Mouse (Mus musculus) MEL (cell line): Measurements from ENCODE around the gene Naa80. TPM values are rescaled to one million over a fixed set of nuclear protein-coding genes. Genes with fewer than 3 reads are reported as not detected.

ENCODE experiments used
- DNase-seq: peaks from one replicate; pipeline ENCODE4 v3.0.0; 2011; ENCODE audit warnings: low read depth, low spot score
- H3K27ac ChIP-seq: 2 replicates; pipeline ENCODE4 v1.5.1; 2012; ENCODE audit warnings: low read depth, mild to moderate bottlenecking, control low read depth, low read length, moderate library complexity; ENCODE audit not compliant: control insufficient read depth
- H3K27me3 ChIP-seq, 2 experiments: fragments of 150-350 bp in 1 of 2; sonication (generic) in 1 of 2; 2 replicates each; pipeline ENCODE4 v1.6.1; 2012; ENCODE audit warnings: low read length in 2 of 2, mild to moderate bottlenecking in 2 of 2, improper control_type of control experiment in 1 of 2, moderate library complexity in 1 of 2; ENCODE audit not compliant: insufficient read depth in 2 of 2, control insufficient read depth in 1 of 2
- H3K36me3 ChIP-seq, 2 experiments: 2 replicates each; pipeline ENCODE4 v1.6.1; 2012 to 2014; ENCODE audit warnings: low read length in 2 of 2, improper control_type of control experiment in 1 of 2, inconsistent platforms in 1 of 2, mild to moderate bottlenecking in 1 of 2; ENCODE audit not compliant: insufficient read depth in 2 of 2, control insufficient read depth in 1 of 2
- H3K4me1 ChIP-seq, 2 experiments: fragments of 150-350 bp in 1 of 2; sonication (generic) in 1 of 2; 2 replicates each; pipeline ENCODE4 v1.6.1; 2012; ENCODE audit warnings: low read length in 2 of 2, improper control_type of control experiment in 1 of 2, mild to moderate bottlenecking in 1 of 2; ENCODE audit not compliant: insufficient read depth in 2 of 2, control insufficient read depth in 1 of 2
- H3K4me3 ChIP-seq, 2 experiments: fragments of 150-350 bp in 1 of 2; sonication (generic) in 1 of 2; 2 replicates each; pipeline ENCODE4 v1.5.1; 2012; ENCODE audit warnings: low read depth in 2 of 2, low read length in 2 of 2, mild to moderate bottlenecking in 2 of 2, moderate library complexity in 2 of 2, control low read depth in 1 of 2, improper control_type of control experiment in 1 of 2; ENCODE audit not compliant: control insufficient read depth in 1 of 2, insufficient read depth in 1 of 2
- H3K79me2 ChIP-seq: 2 replicates; pipeline ENCODE4 v1.6.1; 2012; ENCODE audit warnings: mild to moderate bottlenecking, low read length, moderate library complexity; ENCODE audit not compliant: control insufficient read depth, poor library complexity, insufficient read depth
- H3K9ac ChIP-seq: 2 replicates; pipeline ENCODE4 v1.6.1; 2012; ENCODE audit warnings: low read depth, mild to moderate bottlenecking, control low read depth, low read length, moderate library complexity; ENCODE audit not compliant: control insufficient read depth, poor library complexity, severe bottlenecking
- H3K9me3 ChIP-seq: fragments of 150-350 bp; sonication (generic); replicated peaks from 2 replicates; pipeline ENCODE4 v1.6.1; 2012; ENCODE audit warnings: mild to moderate bottlenecking, low read length, improper control_type of control experiment, moderate library complexity; ENCODE audit not compliant: insufficient read depth
- CHD2 ChIP-seq: IDR thresholded peaks from 2 replicates; pipeline ENCODE4 v1.6.1; 2011; ENCODE audit warnings: low read length, improper control_type of control experiment
- ETS1 ChIP-seq: IDR thresholded peaks from 2 replicates; pipeline ENCODE4 v1.6.1; 2012; ENCODE audit warnings: low read depth, mild to moderate bottlenecking, inconsistent platforms, low read length, improper control_type of control experiment, moderate library complexity
- JUND ChIP-seq: IDR thresholded peaks from 2 replicates; pipeline ENCODE4 v1.6.1; 2011; ENCODE audit warnings: low read depth, mild to moderate bottlenecking, improper control_type of control experiment, low read length
- MAFK ChIP-seq: IDR thresholded peaks from 2 replicates; pipeline ENCODE4 v1.6.1; 2011; ENCODE audit warnings: low read depth, mild to moderate bottlenecking, low read length, improper control_type of control experiment, borderline replicate concordance
- MAX ChIP-seq: IDR thresholded peaks from 2 replicates; pipeline ENCODE4 v1.6.1; 2011; ENCODE audit warnings: low read length, improper control_type of control experiment
- MEF2A ChIP-seq: IDR thresholded peaks from 2 replicates; pipeline ENCODE4 v1.6.1; 2014; ENCODE audit warnings: low read depth, mild to moderate bottlenecking, inconsistent platforms, low read length, improper control_type of control experiment; ENCODE audit not compliant: poor library complexity, insufficient replicate concordance, severe bottlenecking; ENCODE audit errors: extremely low read depth
- MXI1 ChIP-seq: IDR thresholded peaks from 2 replicates; pipeline ENCODE4 v1.6.1; 2011; ENCODE audit warnings: mild to moderate bottlenecking, low read depth, low read length, improper control_type of control experiment
- MYC ChIP-seq: IDR thresholded peaks from 2 replicates; pipeline ENCODE4 v1.6.1; 2011; ENCODE audit warnings: low read depth, mild to moderate bottlenecking, low read length, improper control_type of control experiment, moderate library complexity
- NELFE ChIP-seq: IDR thresholded peaks from 2 replicates; pipeline ENCODE4 v1.6.1; 2011; ENCODE audit warnings: low read depth, low read length, improper control_type of control experiment
- NRF1 ChIP-seq: IDR thresholded peaks from 2 replicates; pipeline ENCODE4 v1.6.1; 2014; ENCODE audit warnings: low read depth, mild to moderate bottlenecking, inconsistent platforms, low read length, improper control_type of control experiment, moderate library complexity; ENCODE audit not compliant: poor library complexity, insufficient read depth, severe bottlenecking
- POLR2AphosphoS2 ChIP-seq: IDR thresholded peaks from 2 replicates; pipeline ENCODE4 v1.6.1; 2011; ENCODE audit warnings: low read length, improper control_type of control experiment
- POLR2AphosphoS5 ChIP-seq: IDR thresholded peaks from 2 replicates; pipeline ENCODE4 v1.6.1; 2012; ENCODE audit warnings: low read depth, borderline replicate concordance, mild to moderate bottlenecking, inconsistent platforms, low read length, moderate library complexity, mixed read lengths
- SIN3A ChIP-seq: IDR thresholded peaks from 2 replicates; pipeline ENCODE4 v1.6.1; 2012; ENCODE audit warnings: low read length, improper control_type of control experiment, inconsistent platforms
- SMC3 ChIP-seq: IDR thresholded peaks from 2 replicates; pipeline ENCODE4 v1.6.1; 2011; ENCODE audit warnings: low read depth, low read length, improper control_type of control experiment
- TAL1 ChIP-seq: IDR thresholded peaks from 2 replicates; pipeline ENCODE4 v1.6.1; 2012; ENCODE audit warnings: mild to moderate bottlenecking, inconsistent platforms, low read length, moderate library complexity, mixed read lengths
- TCF12 ChIP-seq: IDR thresholded peaks from 2 replicates; pipeline ENCODE4 v1.6.1; 2014; ENCODE audit warnings: low read depth, mild to moderate bottlenecking, inconsistent platforms, low read length, improper control_type of control experiment, moderate library complexity
- UBTF ChIP-seq: IDR thresholded peaks from 2 replicates; pipeline ENCODE4 v1.6.1; 2012; ENCODE audit warnings: low read depth, mild to moderate bottlenecking, inconsistent platforms, low read length, improper control_type of control experiment, moderate library complexity, borderline replicate concordance; ENCODE audit not compliant: insufficient read depth
- USF2 ChIP-seq, 2 experiments: IDR thresholded peaks; 2 replicates each; pipeline ENCODE4 v1.6.1; 2011 to 2012; ENCODE audit warnings: improper control_type of control experiment in 2 of 2, low read length in 2 of 2, borderline replicate concordance in 1 of 2, inconsistent platforms in 1 of 2, low read depth in 1 of 2, mild to moderate bottlenecking in 1 of 2; ENCODE audit not compliant: insufficient read depth in 1 of 2
- ZC3H11A ChIP-seq: IDR thresholded peaks from 2 replicates; pipeline ENCODE4 v1.6.1; 2012; ENCODE audit warnings: low read depth, mild to moderate bottlenecking, inconsistent platforms, low read length, improper control_type of control experiment
- ZKSCAN1 ChIP-seq: IDR thresholded peaks from 2 replicates; pipeline ENCODE4 v1.6.1; 2012; ENCODE audit warnings: low read depth, mild to moderate bottlenecking, inconsistent platforms, low read length, improper control_type of control experiment, moderate library complexity
- ZMIZ1 ChIP-seq: IDR thresholded peaks from 2 replicates; pipeline ENCODE4 v1.6.1; 2012; ENCODE audit warnings: low read depth, mild to moderate bottlenecking, inconsistent platforms, low read length, improper control_type of control experiment, moderate library complexity
- polyA plus RNA-seq, 2 experiments: library from polyadenylated mRNA; stranded (reverse) in 1 of 2; unstranded in 1 of 2; fragments of >175 nt in 1 of 2; fragments of >200 nt in 1 of 2; gene quantifications; 2 replicates each; pipeline versions ENCODE4 v1.2.1 to v1.2.4; 2012; ENCODE audit warnings: low replicate concordance in 2 of 2, low read depth in 1 of 2; ENCODE audit not compliant: insufficient read length in 2 of 2, insufficient read depth in 1 of 2, missing spikeins in 1 of 2
- total RNA-seq: library from RNA; depleted of rRNA; stranded (reverse); fragments of 300-350 nt; gene quantifications from 2 replicates; pipeline ENCODE4 v1.2.3, GENCODE M21; 2012

Naa80 gene
- total and polyA plus RNA-seq, 3 experiments = 14.3 to 74.0 TPM; not detected in 1

DNA sequence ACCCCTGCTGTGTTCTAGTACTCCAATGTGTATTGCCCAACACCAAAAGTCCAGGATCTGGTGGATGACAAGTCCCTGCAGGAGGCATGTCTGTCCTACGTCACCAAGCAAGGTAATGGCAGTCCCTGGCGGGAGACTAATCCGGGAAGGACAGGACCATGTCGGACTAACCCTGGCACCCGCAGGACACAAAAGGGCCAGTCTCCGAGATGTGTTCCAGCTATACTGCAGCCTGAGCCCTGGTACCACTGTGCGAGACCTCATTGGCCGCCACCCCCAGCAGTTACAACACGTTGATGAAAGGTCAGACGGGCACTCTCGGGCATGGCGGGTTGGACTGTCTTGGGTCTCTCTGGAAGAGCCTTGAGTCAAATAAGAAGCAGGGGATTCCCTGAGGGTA lies 34.0 kb upstream of the Naa80 start:
- no peak for TF ChIP-seq CHD2
- no peak for TF ChIP-seq UBTF
- TF ChIP-seq USF2 (IDR thresholded peaks at IDR 0.05; ENCODE audit: borderline replicate concordance in 1 of 2, insufficient read depth in 1 of 2, low read depth in 1 of 2, low read length in 2 of 2) = no peak
- TF ChIP-seq ZMIZ1 = no peak
- TF ChIP-seq POLR2AphosphoS5 = no peak
- TF ChIP-seq ZKSCAN1 = no peak
- no peak for TF ChIP-seq ETS1
- TF ChIP-seq NRF1 = no peak
- TF ChIP-seq TAL1 = no peak
- no peak for TF ChIP-seq ZC3H11A
- TF ChIP-seq NELFE = no peak
- TF ChIP-seq MEF2A = no peak
- no peak for TF ChIP-seq MXI1
- no peak for TF ChIP-seq SMC3
- no peak for TF ChIP-seq MAX
- no peak overlapping the region for H3K27ac ChIP-seq
- no peak for DNase-seq
- H3K4me3 ChIP-seq = no peak overlapping the region
- H3K4me1 ChIP-seq = peaks cover 0 to 8% of the 10 kb centered on the region in 2 experiments; a peak in 1 of 4 replicates
- H3K79me2 ChIP-seq = peaks cover 4% of the 10 kb centered on the region; the same call in 1 of the 2 replicates
- H3K36me3 ChIP-seq = peaks cover 0 to 2% of the 10 kb centered on the region in 2 experiments; a peak in 1 of 4 replicates
- H3K9me3 ChIP-seq = no peaks in the 10 kb centered on the region
- H3K27me3 ChIP-seq = no peaks in the 10 kb centered on the region
- H3K9ac ChIP-seq = no peak overlapping the region

DNA sequence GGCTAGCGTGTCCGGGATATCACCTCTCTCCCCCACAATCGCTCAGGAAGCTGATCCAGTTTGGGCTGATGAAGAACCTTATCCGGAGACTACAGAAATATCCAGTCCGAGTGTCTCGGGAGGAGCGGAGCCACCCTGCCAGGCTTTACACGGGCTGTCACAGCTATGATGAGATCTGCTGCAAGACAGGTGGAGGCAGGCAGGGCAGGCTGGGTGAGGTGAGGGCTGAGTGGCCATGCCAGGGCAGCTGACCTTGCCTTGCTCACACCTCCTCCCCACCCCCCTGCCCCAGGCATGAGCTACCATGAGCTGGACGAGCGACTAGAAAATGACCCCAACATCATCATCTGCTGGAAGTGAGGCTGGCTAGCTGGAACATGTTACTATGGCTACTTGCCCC lies 33.5 kb upstream of the Naa80 start:
- no peak for TF ChIP-seq MAFK
- TF ChIP-seq CHD2 = no peak
- TF ChIP-seq MYC = no peak
- no peak for TF ChIP-seq TCF12
- TF ChIP-seq JUND = no peak
- no peak for TF ChIP-seq MAX
- TF ChIP-seq SIN3A = no peak
- no peak for TF ChIP-seq POLR2AphosphoS2
- TF ChIP-seq USF2 (IDR thresholded peaks at IDR 0.05; ENCODE audit: borderline replicate concordance in 1 of 2, insufficient read depth in 1 of 2, low read depth in 1 of 2, low read length in 2 of 2) = no peak
- no peak overlapping the region for H3K9ac ChIP-seq
- H3K36me3 ChIP-seq = peaks cover 0 to 2% of the 10 kb centered on the region in 2 experiments; a peak in 1 of 4 replicates
- no peak overlapping the region for H3K27ac ChIP-seq
- H3K4me3 ChIP-seq = no peak overlapping the region
- peaks cover 4% of the 10 kb centered on the region; the same call in 1 of the 2 replicates for H3K79me2 ChIP-seq
- H3K4me1 ChIP-seq = peaks cover 0 to 8% of the 10 kb centered on the region in 2 experiments; a peak in 1 of 4 replicates
- DNase-seq = no peak
- H3K27me3 ChIP-seq = no peaks in the 10 kb centered on the region
- no peaks in the 10 kb centered on the region for H3K9me3 ChIP-seq
